Mouse (Mus musculus) kidney, adult 2 months (tissue): ENCODE measurements around the gene Fgd2. TPM values are rescaled to one million over a fixed set of nuclear protein-coding genes. Genes with fewer than 3 reads are reported as not detected.

Experiments
- DNase-seq: peaks from one replicate; pipeline ENCODE4 v3.0.0; 2021
- H3K27ac ChIP-seq: fragments of 200-500 bp; 2 replicates; pipeline ENCODE4 v1.5.1; 2012; ENCODE audit warnings: low read depth, low read length, control low read depth, inconsistent platforms; ENCODE audit not compliant: insufficient read depth
- H3K27me3 ChIP-seq: fragments of 200-500 bp; replicated peaks from 2 replicates; pipeline ENCODE4 v1.6.1; 2012; ENCODE audit warnings: mild to moderate bottlenecking, moderate library complexity, low read length, inconsistent platforms; ENCODE audit not compliant: control insufficient read depth, insufficient read depth
- H3K36me3 ChIP-seq: fragments of 200-500 bp; 2 replicates; pipeline ENCODE4 v1.6.1; 2012; ENCODE audit warnings: mild to moderate bottlenecking, moderate library complexity, low read length, inconsistent platforms; ENCODE audit not compliant: control insufficient read depth, insufficient read depth
- H3K4me1 ChIP-seq: fragments of 200-500 bp; 2 replicates; pipeline ENCODE4 v1.6.1; 2011; ENCODE audit warnings: low read length; ENCODE audit not compliant: control insufficient read depth, insufficient read depth
- H3K4me3 ChIP-seq: fragments of 200-500 bp; 2 replicates; pipeline ENCODE4 v1.5.1; 2011; ENCODE audit warnings: mild to moderate bottlenecking, low read depth, low read length, control low read depth; ENCODE audit not compliant: insufficient read depth
- CTCF ChIP-seq: fragments of 200-500 bp; conservative IDR thresholded peaks from 2 replicates; pipeline ENCODE4 v1.5.1; 2011; ENCODE audit warnings: low read depth, mild to moderate bottlenecking, control low read depth, low read length, moderate library complexity, mixed read lengths; ENCODE audit not compliant: insufficient read depth, insufficient read length
- POLR2A ChIP-seq: fragments of 200-500 bp; IDR thresholded peaks from one replicate; pipeline ENCODE4 v1.6.1; 2011; ENCODE audit warnings: low read depth, low read length, control low read depth
- WGBS: fragments of 180-500 bp; shearing (Covaris S2); methylation state at CpG from one replicate; pipeline ENCODE4 v1.1.7; 2018; 5-methylcytosine and 5-hydroxymethylcytosine counted together
- polyA plus RNA-seq: library from polyadenylated mRNA; depleted of rRNA; stranded (reverse); fragments of >200 nt; gene quantifications from 2 replicates; pipeline ENCODE4 v1.2.3, GENCODE M21; 2012

Gene Fgd2
- polyA plus RNA-seq, 1 experiment, result 11.4 TPM

DNA sequence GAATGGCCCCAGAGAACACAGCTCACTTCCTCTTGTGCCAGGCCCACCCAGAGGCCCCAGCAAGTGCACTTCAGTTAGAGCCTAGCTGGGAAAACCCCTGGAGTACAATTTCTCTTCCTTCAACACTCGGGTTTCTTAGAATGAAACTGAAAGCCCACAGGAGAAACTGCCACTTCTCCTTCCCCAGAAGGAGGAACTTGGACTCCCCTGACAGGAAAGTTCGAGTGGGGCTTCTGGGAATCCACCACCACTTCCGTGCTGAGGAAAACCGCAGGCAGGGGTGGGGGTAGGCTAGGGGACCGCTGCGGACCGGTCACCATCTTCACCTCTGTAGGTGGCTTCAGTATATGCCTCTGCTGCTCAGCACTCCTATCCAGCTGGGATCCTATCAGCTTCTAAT is 34.7 kb downstream of the Fgd2 start:
- H3K4me1 ChIP-seq, result no peaks in the 10 kb centered on the region
- WGBS, result 68% methylated on average over 7 of the region's 7 CpGs
- peak; percentile 57 for DNase-seq

DNA sequence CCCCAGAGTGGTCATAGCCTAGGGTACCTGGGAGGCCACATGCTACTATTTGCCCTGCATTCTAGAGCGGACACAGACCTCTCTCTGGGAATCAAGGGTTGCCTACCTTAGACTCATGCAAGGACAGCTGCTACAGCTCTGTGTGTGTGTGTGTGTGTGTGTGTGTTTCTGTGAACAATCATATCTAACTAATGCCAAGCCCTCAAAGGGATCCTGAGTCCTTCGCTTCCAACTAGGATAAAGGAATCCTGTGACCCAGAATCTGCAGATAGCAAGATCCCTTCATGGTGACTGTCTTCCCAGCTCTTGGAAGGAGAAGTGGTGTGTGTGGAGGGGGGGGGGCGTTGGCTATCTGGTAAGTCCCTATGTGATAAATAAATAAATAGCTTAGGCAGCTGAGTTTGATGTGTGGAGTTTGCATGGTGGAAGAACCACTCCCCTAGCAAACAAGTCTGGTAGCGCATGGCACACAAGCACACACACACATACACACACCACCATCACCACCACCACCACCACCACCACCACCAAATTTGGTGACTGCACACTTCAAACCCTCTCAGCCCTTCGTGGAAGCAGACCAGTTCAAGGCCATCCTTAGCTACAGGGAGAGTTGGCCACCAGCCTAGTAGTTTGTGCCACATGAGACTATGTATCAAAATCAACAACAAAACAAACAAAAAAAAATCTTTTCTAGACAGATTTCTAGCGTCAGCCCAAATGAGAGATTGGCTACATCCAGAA is 35.5 kb downstream of the Fgd2 start:
- Histone ChIP-seq H3K4me1 (no peaks in the 10 kb centered on the region), H3K27me3 (no peaks in the 10 kb centered on the region), H3K36me3 (no peaks in the 10 kb centered on the region), H3K4me3 (no peak overlapping the region), H3K27ac (no peak overlapping the region)
- TF ChIP-seq POLR2A, result no peak
- no peak for TF ChIP-seq CTCF
- 62% methylated on average over 6 of the region's 6 CpGs for WGBS
- no peak for DNase-seq

More for the DNA sequence above, 34.7 kb downstream of the Fgd2 start:
- no peaks in the 10 kb centered on the region for H3K36me3 ChIP-seq
- no peak for TF ChIP-seq CTCF
- TF ChIP-seq POLR2A, result no peak
- no peaks in the 10 kb centered on the region for H3K27me3 ChIP-seq
- H3K27ac ChIP-seq, result 0 out of 2 replicates have a peak overlapping the region, but pooled peaks have one; percentile 24
- no peak overlapping the region for H3K4me3 ChIP-seq

DNA sequence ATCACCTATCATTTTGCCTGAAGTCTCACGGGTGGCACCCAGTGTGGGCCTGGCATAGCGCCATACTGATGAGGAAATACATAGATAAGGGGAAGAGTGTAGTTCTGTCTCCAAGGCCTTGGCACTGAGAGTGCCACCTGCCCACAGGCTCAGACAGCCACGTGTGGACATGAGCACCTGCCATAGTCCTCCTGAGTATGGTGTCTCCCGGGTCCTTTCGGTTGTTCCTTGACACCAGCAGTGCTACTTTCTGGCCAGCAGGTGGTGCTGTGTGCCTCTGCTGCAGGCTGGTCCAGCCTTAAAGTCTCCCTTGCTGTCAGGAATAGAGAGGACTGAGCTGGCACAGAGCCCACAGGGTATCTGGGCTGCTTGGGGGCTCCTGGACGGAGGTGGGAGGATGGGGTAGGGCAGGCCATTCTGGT is 36.1 kb downstream of the Fgd2 start:
- no peaks in the 10 kb centered on the region for H3K27me3 ChIP-seq
- 16% methylated on average over 6 of the region's 6 CpGs for WGBS
- TF ChIP-seq POLR2A, result no peak
- TF ChIP-seq CTCF, result peak; percentile 98
- no peak overlapping the region for H3K27ac ChIP-seq
- H3K4me3 ChIP-seq, result no peak overlapping the region
- no peaks in the 10 kb centered on the region for H3K4me1 ChIP-seq
- no peaks in the 10 kb centered on the region for H3K36me3 ChIP-seq
- peak; percentile 87 for DNase-seq

DNA sequence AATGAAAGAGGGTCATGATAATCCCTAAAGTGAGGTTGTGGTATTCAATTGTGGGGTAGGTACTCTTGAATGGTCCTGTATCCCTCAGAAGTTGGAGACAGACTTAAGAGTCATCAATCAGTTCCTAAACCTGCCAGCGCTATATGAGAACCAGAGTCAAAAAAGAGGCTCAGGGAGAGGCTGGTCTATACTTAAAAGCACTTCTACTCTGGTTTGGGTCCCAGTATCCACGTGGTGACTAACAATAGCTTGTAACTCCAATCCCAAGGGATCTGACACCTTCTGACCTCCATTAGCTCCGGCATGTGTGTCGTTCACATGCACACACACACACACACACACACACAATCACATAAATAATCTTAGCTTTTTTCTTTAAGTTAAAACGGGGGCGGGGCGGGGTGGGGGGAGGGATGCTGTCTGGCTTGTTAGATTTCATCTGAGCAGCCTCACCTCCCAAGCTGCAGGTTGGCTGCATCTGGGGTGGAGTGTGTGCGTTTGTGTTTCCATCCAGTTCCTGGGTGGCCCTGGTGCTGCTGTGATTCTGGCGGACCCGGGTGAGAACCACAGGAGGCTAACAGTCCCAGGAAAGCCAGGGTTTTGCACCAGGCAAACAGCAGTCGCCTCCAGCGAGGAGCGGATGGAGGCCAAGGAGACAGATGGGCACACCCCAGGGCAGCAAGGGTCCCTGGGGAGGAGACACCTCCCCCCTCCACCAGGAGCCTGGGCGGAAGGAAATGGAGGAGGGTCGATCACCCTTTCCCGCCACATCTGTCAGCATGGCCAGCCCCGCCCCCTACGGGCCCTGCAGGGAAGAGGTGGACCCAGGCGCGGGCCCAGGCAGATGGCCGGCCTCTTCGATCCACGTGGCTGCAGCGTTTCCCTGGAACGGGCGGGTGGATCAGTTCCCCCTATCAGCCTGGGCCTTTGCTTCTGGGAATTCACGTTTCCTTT is 37.0 kb downstream of the Fgd2 start:
- TF ChIP-seq CTCF (0 out of 2 replicates have a peak, but pooled peaks have one; percentile 0), POLR2A (no peak)
- no peaks in the 10 kb centered on the region for H3K4me1 ChIP-seq
- H3K27me3 ChIP-seq, result no peaks in the 10 kb centered on the region
- WGBS, result 19% methylated on average over 27 of the region's 27 CpGs
- peak; percentile 91 for DNase-seq
- H3K27ac ChIP-seq, result 0 out of 2 replicates have a peak overlapping the region, but pooled peaks have one; percentile 3
- no peaks in the 10 kb centered on the region for H3K36me3 ChIP-seq
- peak overlapping the region; percentile 29; the same call in 1 of the 2 replicates for H3K4me3 ChIP-seq

DNA sequence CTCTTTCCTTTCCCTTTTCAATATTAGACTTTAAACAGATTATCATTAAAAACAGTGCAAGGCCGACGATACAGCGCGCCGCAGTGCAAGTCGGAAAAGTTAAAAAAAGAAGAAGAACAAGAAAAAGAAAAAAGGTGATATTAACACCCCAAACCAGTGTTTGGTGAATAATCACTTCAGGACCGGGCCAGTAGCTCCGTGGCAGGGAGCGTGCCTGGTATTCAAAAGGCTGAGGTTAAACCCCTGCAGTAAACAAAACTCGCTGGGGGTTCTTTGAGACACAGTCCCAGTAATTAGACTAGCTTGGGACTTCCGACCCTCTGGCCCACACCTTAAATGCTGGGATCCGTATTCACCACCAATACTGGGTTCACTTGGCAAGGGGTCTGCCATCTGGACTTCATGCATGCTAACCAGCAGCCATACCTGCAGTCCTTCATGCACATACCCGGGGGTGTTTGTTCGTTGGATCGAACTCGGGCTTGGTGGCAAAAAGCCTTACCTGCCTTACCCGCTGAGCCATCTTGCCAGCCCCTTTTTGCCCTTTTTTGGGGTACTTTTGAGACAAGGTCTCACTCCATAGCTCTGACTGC is 37.8 kb downstream of the Fgd2 start:
- Histone ChIP-seq H3K27ac (no peak overlapping the region), H3K4me1 (no peaks in the 10 kb centered on the region), H3K4me3 (no peak overlapping the region), H3K36me3 (no peaks in the 10 kb centered on the region), H3K27me3 (no peaks in the 10 kb centered on the region)
- DNase-seq, result no peak
- 54% methylated on average over 17 of the region's 17 CpGs for WGBS
- no peak for TF ChIP-seq CTCF
- no peak for TF ChIP-seq POLR2A

DNA sequence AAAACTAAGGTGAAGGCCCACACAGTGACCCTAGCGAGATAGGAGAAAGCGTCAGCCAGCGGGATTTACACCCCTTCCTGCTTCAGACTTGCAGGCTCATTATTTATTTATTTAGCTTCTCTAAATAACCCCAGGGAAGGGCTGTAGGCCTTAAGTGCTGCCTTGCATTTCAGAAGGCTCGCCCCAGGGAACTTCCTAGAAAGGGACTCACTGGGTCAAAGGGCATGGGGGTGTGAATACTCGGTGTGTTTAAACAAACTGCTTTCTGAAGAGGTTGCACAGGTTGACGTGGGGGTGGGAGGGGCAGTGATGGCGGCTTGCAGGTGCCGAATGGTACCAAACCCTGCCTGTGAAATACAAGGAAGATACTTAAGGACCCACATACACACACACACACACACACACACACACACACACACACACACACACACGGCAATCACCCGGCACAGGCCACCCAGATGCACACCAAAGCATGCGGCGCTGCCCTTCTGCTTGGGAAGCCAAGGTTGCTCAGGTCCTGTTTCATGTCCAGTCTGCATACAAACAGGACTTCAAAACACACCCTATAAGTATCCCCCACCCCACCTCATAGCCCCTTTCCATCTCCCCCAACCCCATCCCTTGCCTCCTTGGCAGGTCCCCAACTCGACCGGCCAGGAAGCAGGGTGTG is 38.7 kb downstream of the Fgd2 start:
- no peak overlapping the region for H3K4me3 ChIP-seq
- H3K27ac ChIP-seq, result no peak overlapping the region
- H3K36me3 ChIP-seq, result no peaks in the 10 kb centered on the region
- no peaks in the 10 kb centered on the region for H3K27me3 ChIP-seq
- DNase-seq, result peak; percentile 29
- TF ChIP-seq CTCF (no peak), POLR2A (no peak)
- H3K4me1 ChIP-seq, result no peaks in the 10 kb centered on the region
- 84% methylated on average over 14 of the region's 14 CpGs for WGBS
